Mouse (Mus musculus) heart, adult 9 months (tissue): ENCODE results near the gene Rps27a.
"Not testable (repeated sequence)": the region's sequence is repeated elsewhere in the genome, so short reads cannot be mapped to it uniquely, and the experiment has no call there.

Experiments
- DNase-seq, 2 experiments: peaks; one replicate each; pipeline ENCODE4 v3.0.0; 2022; ENCODE audit warnings: low spot score in 2 of 2

The Rps27a gene

DNA sequence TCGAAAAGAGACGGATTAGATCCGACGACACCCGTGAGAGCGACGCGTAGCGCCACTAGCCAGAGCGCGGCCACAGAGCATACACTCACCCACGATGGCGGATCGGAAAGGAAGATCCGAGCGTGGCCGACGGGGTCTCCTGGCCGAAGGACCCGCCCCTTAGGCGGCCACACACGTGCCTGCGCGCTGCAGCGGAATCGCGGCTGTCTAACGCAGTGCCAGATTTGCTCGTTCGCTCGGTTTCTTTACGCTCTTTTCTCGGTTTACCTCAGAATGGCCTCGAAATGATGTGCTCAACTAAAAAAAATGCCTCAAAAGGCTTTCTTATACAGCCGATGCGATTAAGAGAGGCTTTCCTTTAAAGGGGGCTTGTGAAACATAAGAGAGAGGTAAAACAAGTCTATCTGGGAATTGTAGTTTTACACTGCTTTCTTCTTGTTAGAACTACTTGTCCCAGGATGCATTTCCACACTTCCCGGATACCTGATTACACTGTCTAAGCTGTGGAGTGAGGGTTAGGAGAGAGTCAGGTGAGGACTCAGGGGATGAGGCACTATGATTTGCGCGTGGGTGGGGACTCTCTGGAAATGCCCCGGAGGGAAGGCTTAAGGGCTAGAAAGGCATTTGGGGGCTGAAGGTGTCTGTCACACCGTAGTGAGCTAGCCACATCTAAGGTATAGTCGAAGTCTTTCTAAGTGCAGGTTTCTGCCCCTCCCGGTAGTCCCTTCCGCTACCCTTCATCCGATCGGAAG lies at the start of gene Rps27a, which contains the start of gene Clhc1:
Rps27a (minus strand) TSS at position 358 of the 752 bp plus-strand sequence.
Clhc1 (plus strand) TSS at position 199 of the 752 bp plus-strand sequence.
- DNase-seq: peak; percentile 87 to 94

DNA sequence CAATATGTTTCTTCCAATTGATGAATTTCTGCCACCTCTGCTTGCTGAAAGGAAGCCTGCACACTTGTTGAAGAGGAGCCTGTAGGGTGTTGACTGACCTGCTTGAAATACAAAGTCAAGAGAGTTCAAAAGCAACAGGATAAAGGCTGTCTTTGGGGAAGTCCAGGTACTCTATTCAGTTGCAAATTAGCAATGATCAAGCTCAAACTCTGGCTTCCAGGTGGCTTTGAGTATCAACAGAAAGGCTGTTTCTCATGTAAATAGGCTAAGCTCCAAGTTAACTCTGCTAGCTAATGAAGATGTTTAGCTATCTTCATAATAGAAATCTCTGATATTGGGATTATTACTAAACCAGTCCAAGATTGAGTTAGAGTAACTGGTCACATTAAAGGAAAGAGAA lies 49.2 kb upstream of the Rps27a start:
- no peak for DNase-seq

GRCm38 (mm10) chr11:29595217-29595616 lies 47.3 kb upstream of the Rps27a start:
- no peak for DNase-seq

DNA sequence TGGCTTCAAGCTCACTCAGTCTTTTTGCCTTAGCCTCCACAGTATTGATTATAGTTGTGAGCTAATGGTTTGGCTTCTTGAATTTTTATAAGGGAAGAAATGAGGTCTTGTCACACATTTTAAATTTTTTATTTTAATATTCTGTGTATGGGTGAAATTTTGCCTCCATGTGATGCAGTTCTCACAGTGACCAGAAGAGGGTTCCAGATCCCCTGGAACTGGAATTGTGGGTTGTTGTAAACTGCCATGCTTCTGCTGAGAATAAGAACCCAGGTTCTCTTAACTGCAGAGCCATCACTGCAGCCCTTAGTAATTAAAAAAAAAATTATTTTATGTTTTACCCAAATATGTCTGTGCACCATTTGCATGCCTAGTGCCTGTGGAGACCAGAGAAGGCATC lies 31.7 kb upstream of the Rps27a start:
- DNase-seq: no peak

- DNase-seq: no peak
Measured at GRCm38 (mm10) chr11:29572656-29573055, 24.7 kb upstream of the Rps27a start.

- no peak for DNase-seq
Measured at GRCm38 (mm10) chr11:29571536-29571935, 23.6 kb upstream of the Rps27a start.

GRCm38 (mm10) chr11:29563406-29563805 lies 15.5 kb upstream of the Rps27a start:
- DNase-seq: no peak

DNA sequence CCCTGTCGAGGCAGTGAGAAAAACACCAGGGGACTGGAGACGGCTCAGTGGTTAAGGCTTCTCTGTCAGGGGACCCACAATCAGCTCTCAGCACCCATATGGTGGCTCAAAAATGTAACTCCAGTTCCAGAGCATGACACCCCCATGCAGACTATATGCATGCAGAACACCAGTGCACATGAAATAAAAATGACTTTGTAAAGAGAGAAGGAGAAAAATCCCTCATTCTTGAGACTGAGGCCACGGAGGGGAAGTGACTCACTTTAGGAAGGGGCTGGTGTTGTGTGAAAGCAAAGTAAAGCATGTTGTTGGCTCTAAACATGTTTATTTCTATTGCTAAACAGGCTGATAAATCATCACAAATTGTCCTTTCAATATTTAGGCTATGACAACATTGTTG lies 13.1 kb upstream of the Rps27a start:
- no peak for DNase-seq

GRCm38 (mm10) chr11:29560452-29560851 lies 12.5 kb upstream of the Rps27a start:
- no peak for DNase-seq

DNA sequence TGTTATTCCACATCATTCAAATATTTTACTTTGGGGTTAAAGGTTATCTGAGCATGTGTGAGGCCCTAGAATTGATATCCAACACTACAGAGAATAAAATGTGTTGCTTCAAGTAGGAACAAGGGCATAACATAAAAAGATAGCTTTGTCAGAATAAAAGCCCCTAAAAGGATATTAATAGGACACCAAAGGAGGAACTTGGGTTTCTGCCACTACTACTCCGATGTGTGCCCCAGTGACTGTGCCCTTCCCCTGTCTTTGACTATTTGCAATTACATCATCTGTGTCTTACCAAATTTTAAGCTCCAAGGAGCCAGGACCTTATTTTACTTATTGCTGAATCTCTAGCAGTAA lies 1.5 kb upstream of the Rps27a start:
- peak in 1 of 2 experiments; percentile 35 for DNase-seq

DNA sequence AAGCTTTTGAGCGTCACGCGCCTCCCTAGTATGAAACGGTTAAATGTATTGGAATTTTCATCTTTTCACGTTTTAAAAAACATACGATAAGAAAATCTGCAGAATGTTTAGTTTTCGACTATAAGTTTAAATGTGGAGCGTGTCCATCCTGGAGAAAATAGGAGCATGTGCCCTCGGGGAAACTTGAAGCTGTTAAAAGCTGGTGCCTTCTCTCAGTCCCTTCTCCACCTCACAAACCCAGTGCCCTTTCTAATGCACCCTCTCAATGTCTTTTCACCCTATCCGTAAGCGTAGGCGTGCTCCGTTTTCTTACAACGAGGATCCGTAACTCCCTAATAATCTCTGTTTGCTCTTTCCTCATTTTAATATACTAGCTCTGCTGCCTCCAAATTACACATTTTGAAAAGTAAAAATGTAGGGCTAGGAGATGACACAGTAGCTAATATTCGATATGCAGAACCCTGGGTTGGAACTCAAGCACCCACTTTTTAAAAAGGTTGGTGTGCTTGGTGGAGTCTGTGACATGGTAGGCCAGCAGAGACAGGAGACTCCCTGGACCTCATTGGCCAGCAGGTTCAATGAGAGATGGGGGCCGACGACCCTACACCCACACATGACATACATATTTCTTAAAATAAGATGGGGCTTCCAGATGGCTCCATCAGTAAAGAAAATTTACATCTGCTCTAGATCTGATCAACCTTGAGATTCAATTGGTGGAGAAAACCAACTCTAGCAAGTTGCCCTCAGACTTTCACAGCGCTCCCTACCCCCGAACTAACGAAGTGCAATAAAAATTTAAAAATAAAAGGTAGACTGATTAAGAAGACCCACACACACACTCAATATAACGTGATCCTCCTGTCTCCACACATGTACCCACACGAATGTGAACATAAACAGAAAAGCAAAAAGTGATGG lies 855 bp upstream of the Rps27a start:
- peak in 1 of 2 experiments; percentile 5 for DNase-seq

DNA sequence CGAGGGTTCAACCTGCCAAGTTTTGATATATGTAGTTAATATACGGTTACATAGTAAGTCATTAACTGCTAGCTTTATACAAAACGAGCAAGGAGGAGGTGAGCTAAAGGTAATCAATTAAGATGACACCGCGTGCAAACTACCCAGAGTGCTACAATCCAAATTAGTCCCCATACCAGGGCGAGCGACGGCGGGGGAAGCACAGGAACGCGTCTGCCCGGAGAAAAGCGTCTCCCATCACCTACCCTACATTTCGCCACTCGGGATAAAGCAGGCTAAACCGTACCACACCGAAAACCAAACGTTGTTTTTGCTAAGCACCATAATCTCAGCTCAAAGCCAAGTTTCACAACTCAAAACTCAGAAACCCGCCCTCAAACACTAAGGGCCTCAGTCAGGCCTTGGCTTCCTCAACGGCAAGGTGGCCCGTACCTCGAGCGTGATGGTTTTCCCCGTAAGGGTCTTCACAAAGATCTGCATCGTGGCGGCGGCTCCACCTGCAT lies 609 bp downstream of the Rps27a start:
- no peak for DNase-seq

GRCm38 (mm10) chr11:29546762-29547161 lies 1.1 kb downstream of the Rps27a start:
- no peak for DNase-seq

DNA sequence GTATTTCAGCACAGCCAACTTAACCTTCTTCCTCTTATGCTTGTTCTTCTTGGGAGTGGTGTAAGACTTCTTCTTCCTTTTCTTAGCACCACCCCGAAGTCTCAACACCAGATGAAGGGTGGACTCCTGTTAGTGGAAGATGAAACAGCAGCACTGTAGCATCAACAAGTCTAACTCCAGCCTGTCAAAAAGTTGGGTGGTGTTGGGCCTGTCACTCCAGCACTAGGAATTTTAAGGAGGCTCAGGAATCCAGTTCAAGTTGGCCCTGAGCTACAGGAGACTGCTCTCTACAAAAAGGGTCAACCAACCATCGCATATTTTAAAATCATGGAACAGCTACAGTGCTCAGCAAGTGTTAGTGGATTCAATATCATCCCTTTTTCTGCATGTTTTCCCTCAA lies 1.6 kb downstream of the Rps27a start:
- DNase-seq: not testable (repeated sequence)

GRCm38 (mm10) chr11:29545150-29545752 lies 2.7 kb downstream of the Rps27a start:
- not testable (repeated sequence) for DNase-seq

- no peak for DNase-seq
Measured at GRCm38 (mm10) chr11:29544225-29544945, 3.5 kb downstream of the Rps27a start.

DNA sequence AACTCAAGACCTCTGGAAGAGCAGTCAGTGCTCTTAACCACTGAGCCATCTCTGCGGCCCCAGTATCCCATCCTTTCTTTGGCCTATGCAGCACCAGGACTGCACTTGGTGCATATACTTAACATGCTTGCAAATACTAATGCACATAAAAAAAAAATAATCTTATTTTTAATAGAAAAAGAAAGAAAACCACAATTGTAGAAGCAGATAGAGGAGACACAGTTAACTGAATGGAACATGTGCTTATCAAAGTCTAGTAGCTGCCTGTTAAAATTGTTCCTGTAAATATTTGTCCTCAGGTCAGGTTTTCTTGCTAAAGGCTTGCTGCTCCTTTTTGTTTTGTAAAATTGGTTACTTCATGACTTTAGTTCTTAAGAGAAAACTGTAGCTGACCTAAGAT lies 9.7 kb downstream of the Rps27a start:
- DNase-seq: no peak

- DNase-seq: peak; percentile 72 to 74
Measured at GRCm38 (mm10) chr11:29525988-29526794, 21.7 kb downstream of the Rps27a start, which contains the start of gene Mtif2. Mtif2 (plus strand) TSS chr11:29526408.

DNA sequence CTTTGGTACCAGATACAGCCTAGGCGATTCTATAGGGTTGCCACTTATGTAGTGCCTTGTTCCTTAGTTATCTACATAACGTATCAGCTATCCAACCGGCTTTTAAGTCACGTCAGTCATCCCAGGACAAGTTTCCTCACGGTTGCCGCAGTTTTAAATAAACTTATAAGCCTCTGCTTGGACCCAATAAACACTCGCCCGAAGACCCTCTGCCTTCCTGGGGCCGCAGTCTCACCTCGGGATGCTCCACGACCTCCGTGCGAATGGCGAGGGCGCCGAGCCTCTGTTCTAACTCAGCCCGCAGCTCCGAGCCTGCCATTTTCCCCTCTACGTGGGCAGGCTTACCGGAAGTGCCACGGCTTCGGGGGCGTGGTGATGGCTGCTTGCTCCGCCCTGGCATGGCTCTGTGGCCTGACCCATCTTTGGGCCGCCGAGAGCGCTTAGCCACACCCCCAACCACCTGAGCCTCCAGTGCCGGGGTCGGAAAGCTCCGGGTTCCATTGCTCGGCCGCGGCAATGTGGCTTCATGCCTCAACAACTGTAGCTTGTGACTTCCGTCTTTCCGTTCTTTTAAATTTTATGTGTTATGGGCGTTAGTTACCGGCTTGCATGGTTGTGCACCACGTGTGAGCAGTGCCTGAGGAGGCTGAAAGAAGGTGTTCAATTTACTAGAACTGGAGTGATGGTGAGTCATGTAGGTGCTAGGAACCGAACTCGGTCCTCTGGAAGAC lies 33.1 kb downstream of the Rps27a start, which contains the start of gene Prorsd1:
Prorsd1 (minus strand) TSS at position 352 of the 731 bp plus-strand sequence.
- peak; percentile 88 to 90 for DNase-seq

- no peak for DNase-seq
Measured at GRCm38 (mm10) chr11:29514325-29514681, 33.6 kb downstream of the Rps27a start.
